Mouse (Mus musculus) heart, adult 2 months (tissue): Measurements from ENCODE around the gene Paqr8.

Source experiments
- EP300 ChIP-seq: fragments of 200-500 bp; IDR thresholded peaks from 2 replicates; pipeline ENCODE4 v1.6.1; 2011; ENCODE audit warnings: low read depth, low read length, control low read depth; ENCODE audit not compliant: insufficient read depth
- POLR2A ChIP-seq: fragments of 200-500 bp; IDR thresholded peaks from 2 replicates; pipeline ENCODE4 v1.6.1; 2011; ENCODE audit warnings: mild to moderate bottlenecking, low read depth, low read length, control low read depth; ENCODE audit not compliant: insufficient read depth

GRCm38 (mm10) chr1:20980553-20980952 lies 90.1 kb downstream of the Paqr8 start:
- TF ChIP-seq EP300 (no peak), POLR2A (no peak)
